Mouse (Mus musculus) T-cell, adult 2 months (primary cell): ENCODE measurements around the gene Sar1a.

Experiments
- DNase-seq: peaks from one replicate; pipeline ENCODE4 v3.0.0; 2022; ENCODE audit warnings: low spot score

Sar1a gene

GRCm38 (mm10) chr10:61679545-61679944 is 554 bp upstream of the Sar1a start:
- DNase-seq: no peak

- no peak for DNase-seq
These were observed 9.3 kb downstream of the Sar1a start for GRCm38 (mm10) chr10:61689405-61689804.

- no peak for DNase-seq
These were observed 13.5 kb downstream of the Sar1a start for GRCm38 (mm10) chr10:61693563-61693962.

- peak; percentile 93 for DNase-seq
These were observed 15.0 kb downstream of the Sar1a start, which contains the start of gene Tysnd1 for GRCm38 (mm10) chr10:61694870-61695670. TSS of gene Tysnd1 (plus strand) at chr10:61695514.

GRCm38 (mm10) chr10:61695703-61696559 is 15.8 kb downstream of the Sar1a start:
- peak; percentile 35 for DNase-seq

- DNase-seq: no peak
These were observed 16.4 kb downstream of the Sar1a start for GRCm38 (mm10) chr10:61696560-61696823.

GRCm38 (mm10) chr10:61697028-61697427 is 16.9 kb downstream of the Sar1a start:
- no peak for DNase-seq

GRCm38 (mm10) chr10:61704663-61705062 is 24.6 kb downstream of the Sar1a start:
- no peak for DNase-seq

GRCm38 (mm10) chr10:61706412-61707375 is 26.6 kb downstream of the Sar1a start:
- DNase-seq: no peak

- no peak for DNase-seq
These were observed 33.5 kb downstream of the Sar1a start for GRCm38 (mm10) chr10:61713601-61714000.

GRCm38 (mm10) chr10:61714146-61714545 is 34.0 kb downstream of the Sar1a start:
- DNase-seq: no peak

GRCm38 (mm10) chr10:61714771-61715461 is 34.8 kb downstream of the Sar1a start, which contains the start of gene Aifm2:
TSS of gene Aifm2 (plus strand) at chr10:61715263.
- no peak for DNase-seq

- no peak for DNase-seq
These were observed 35.4 kb downstream of the Sar1a start for GRCm38 (mm10) chr10:61715462-61715837.

GRCm38 (mm10) chr10:61715996-61716864 is 36.1 kb downstream of the Sar1a start:
- no peak for DNase-seq

- no peak for DNase-seq
These were observed 37.6 kb downstream of the Sar1a start for GRCm38 (mm10) chr10:61717406-61718296.

- no peak for DNase-seq
These were observed 40.2 kb downstream of the Sar1a start for GRCm38 (mm10) chr10:61720331-61720730.

- DNase-seq: no peak
These were observed 42.1 kb downstream of the Sar1a start for GRCm38 (mm10) chr10:61722215-61722614.

- no peak for DNase-seq
These were observed 43.2 kb downstream of the Sar1a start for GRCm38 (mm10) chr10:61723271-61723670.

- DNase-seq: no peak
These were observed 49.1 kb downstream of the Sar1a start for GRCm38 (mm10) chr10:61729181-61729580.
